Mouse (Mus musculus): ENCODE results near the gene Cwc25.

DNA sequence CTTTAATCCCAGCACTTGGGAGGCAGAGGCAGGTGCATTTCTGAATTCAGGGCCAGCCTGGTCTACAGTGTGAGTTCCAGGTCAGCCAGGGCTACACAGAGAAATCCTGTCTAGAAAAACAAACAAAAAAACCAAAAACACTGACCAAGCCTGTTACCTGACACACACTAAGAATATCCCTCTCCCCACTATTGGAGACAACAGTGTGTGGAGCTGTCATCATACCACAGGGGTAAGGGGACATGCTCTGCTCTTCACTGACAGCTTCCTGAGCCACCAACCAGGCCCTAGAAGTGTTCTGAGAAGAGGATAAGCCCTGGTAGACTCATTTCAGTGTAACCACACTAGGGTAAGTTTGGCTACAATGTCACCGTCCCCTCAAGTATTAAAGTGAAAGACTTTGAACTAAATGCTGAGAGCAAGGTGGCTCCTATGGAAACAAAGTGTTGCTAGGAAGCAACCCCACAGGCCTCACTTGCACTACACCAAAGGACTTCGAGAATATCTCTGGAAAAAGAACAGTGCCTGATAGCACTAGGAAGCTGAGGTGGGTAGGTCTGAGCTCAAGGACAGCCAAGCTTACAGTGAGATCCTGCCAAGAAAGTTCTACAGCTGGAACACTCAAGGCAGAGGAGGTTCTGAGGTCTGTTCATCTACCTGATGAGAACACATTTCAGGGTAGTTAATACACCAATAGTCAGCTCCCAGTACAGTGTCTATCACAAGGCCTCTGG, 13.8 kb upstream of the Cwc25 start:
- TF ChIP-seq POLR2A (IDR thresholded peaks at IDR 0.05; ENCODE audit: low read depth, low read length) (no peak), CTCF (IDR thresholded peaks at IDR 0.05; ENCODE audit: borderline replicate concordance, insufficient read depth, low read length) (no peak)

Measured in embryonic fibroblast, embryonic 13.5 days (primary cell).